Mouse (Mus musculus) cerebellum, postnatal 14 days (tissue): Measurements from ENCODE around the gene Cd80.

Source experiments
- DNase-seq, 2 experiments: peaks; one replicate each; pipeline ENCODE4 v3.0.0; 2021; ENCODE audit warnings: mixed read lengths in 2 of 2

The Cd80 gene

DNA sequence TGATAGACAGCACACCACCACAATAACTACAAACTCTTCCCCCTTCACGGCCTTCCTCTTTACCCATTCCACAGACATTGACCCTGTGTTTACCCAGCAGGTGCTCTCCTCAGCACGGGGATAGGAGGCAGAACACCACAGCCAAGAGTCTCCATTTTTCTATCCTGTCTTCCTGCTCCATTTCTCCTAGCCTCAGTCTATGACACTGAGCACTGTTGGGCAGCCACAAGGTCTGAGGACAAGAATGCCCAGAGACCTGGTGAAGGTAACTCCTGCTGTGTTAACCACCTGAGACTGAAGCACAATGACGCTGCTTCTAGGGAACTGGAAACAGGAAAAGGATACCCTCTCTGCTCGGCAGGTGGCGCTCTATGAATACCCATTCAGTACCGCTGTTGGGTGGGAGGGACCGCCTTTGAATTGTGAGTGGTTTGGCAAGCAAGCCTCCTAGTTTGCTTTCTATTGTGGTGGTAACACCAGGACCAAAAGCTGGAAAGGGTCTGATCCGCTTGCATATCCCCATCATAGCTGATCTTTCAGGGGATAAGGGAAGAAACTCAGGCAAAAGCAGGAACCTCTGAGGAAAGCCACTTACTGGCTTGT, 81.3 kb downstream of the Cd80 start:
- peak; percentile 71 to 85 for DNase-seq

GRCm38 (mm10) chr16:38538716-38539380, 83.5 kb downstream of the Cd80 start:
- DNase-seq = no peak
